Mouse (Mus musculus) spleen, adult 18-20 months (tissue): ENCODE results near the gene Slc24a3.
A peak's percentile ranks its signal among the peaks of the same experiment; 100 is the strongest.

Experiments
- DNase-seq, 2 experiments: peaks; one replicate each; pipeline ENCODE4 v3.0.0; 2022; ENCODE audit warnings: mixed read lengths in 2 of 2

The Slc24a3 gene

DNA sequence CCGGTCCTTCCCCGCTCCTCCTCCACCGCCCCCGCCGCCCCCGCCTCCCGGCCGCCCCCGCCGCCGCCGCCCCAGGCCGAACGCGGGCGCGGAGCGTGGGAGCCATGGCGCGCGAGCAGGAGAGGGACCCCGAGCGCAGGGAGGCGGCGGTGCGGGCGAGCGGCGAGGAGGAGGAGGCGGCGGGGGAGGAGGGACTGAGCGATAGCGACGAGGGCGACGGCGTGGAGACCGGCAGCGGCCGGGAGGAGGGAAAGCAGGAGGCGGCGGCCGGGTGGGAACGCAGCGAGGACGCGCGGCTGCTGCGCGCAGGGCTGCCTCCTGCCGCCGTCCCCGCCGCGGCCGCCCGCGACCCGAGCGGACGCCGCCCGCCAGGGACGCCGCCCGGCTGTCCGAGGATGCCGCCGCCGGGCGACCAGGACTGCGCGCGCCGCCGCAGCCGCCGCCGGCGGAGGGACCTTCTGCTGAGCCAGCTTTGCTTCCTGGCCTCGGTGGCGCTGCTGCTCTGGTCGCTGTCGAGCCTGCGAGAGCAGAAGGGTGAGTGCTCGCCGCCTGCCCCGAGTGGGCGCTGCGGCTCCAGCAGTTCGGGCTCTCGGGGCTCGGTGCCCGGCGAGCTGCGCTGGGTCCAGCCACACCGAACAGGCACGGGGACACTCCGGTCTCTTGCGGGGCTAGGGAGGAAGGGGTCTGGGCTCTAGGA is at the start of gene Slc24a3:
Gene Slc24a3, plus strand, starts transcription at position 91 of the 697 bp plus-strand sequence.
- peak; percentile 26 to 34 for DNase-seq

DNA sequence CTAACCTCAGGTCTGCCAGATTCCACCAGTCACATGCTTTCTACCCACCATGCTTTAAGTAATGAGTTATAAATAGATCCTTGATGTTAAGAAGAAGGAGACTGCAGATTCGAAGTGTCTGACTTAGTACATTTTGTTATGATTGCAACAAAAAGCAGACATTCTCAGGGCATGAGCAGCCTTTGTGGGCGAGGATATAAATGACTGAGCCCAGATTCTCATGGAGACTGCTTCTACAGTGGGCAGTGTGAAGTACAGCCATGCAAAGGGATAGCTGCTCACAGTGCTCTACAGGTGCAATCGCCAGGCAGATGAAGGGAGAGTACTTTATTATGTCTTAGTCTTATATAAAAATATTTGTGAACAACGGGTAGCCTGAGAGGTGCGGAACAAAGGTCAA is 49.8 kb upstream of the Slc24a3 start:
- no peak for DNase-seq

- no peak for DNase-seq
Measured at GRCm38 (mm10) chr2:145127747-145128146, 39.8 kb upstream of the Slc24a3 start.

GRCm38 (mm10) chr2:145136625-145137291 is 30.8 kb upstream of the Slc24a3 start:
- no peak for DNase-seq

DNA sequence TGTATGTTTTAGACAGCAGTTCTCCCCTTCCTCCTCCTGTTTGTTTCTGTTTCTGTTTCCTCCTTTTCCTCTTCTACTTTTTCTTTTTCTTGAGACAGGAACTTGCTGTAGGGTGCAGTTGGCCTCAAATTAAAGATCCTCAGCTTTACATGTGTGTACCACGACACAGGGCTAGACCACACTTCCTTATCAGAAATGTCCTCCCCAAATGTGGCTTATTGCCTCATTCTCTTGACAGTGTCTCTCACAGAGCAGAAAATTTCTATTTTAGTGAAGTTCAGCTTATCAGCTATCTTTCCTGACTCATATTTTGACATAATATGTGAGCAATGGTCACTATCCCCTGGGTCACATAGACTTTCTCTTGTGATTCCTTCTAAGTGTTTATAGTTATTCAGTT is 17.1 kb upstream of the Slc24a3 start:
- no peak for DNase-seq

GRCm38 (mm10) chr2:145150821-145151220 is 16.7 kb upstream of the Slc24a3 start:
- DNase-seq, result no peak

DNA sequence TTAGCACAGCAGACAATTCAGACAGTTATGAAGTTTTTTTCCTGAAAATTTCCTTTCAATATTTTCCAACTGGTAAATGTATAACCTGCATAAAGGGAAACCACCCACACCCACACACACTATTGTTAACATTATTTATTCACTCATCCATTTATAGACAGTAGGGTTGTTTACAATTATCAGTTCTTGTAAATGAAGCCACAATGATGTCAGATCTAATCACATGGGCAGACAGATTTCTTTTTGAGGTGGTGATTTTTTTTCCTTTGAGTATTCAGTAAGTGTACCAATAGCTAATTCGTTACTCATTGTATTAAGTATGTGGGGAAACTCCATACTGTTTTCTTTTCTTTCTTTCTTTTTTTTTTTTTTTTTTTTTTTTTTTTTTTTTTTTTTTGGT is 15.3 kb upstream of the Slc24a3 start:
- no peak for DNase-seq

DNA sequence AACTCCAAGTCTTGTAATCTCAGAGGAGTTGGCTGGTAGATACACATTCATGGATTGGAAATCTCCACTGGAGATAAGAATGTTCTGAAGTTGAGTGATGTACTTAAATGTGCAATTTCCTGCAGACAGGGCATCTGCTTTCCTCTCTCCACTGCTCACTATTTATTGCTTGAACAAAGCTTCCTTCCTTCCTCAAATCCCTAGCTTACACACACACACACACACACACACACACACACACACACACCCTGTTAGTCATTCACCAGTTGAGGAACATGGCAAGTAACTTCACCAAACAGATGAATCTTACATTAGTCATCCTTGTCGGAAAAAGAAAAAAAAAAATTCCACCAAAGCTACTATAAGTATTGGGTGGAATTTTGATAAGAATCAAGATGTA is 8.6 kb upstream of the Slc24a3 start:
- DNase-seq, result no peak

DNA sequence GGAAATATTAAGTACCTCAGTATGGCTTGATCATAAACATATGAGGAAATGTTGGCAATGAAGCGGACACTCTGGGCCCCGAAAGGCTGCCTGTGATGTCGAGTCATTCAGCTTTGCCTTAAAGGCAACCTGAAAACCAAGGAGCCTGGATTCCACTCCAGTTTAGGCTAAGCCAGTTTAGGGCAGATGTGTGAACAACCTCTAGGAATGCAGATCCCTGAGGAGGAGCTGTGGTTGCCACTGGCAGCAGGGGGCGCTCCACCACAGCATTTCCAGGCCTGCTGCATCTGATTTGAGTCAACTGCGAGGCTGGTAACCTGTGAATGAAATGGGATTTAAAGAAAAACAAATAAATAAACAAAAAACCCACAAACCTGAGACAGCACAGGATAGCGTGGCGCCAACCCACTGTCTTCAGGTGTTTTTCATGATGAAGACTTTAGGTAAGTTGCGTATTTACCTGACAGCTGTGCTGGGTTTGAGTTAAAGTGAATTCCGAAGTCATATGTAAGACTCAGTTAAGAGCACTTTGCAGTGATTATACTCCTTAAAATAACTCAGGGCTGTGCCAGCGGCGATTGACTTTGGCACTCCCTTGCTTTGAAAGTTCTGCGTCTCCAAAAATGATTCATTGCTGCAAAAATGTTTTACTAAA is 6.4 kb upstream of the Slc24a3 start:
- DNase-seq, result peak; percentile 27 to 65

DNA sequence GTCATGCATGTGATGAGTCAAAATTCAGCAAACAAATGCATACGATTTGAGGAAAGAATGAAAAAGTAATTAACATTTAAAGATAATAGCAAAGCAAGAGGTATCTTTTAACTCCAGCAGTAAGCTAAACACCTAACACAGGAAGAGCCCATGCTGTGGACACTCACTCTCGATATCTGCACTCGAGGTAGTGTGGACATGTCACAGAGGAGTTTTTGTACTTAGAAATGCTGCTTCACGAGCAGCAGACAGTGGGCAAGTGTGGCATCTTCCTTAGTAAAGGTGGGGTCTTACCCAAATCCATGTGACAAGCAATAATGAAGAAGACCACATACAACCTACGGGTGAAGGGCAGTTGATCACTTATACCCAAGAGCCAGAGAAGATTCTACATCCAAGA is 3.5 kb upstream of the Slc24a3 start:
- no peak for DNase-seq

- DNase-seq, result no peak
Measured at GRCm38 (mm10) chr2:145164562-145164961, 3.0 kb upstream of the Slc24a3 start.

GRCm38 (mm10) chr2:145165076-145165475 is 2.5 kb upstream of the Slc24a3 start:
- no peak for DNase-seq

- DNase-seq, result no peak
Measured at GRCm38 (mm10) chr2:145165854-145166253, 1.7 kb upstream of the Slc24a3 start.

DNA sequence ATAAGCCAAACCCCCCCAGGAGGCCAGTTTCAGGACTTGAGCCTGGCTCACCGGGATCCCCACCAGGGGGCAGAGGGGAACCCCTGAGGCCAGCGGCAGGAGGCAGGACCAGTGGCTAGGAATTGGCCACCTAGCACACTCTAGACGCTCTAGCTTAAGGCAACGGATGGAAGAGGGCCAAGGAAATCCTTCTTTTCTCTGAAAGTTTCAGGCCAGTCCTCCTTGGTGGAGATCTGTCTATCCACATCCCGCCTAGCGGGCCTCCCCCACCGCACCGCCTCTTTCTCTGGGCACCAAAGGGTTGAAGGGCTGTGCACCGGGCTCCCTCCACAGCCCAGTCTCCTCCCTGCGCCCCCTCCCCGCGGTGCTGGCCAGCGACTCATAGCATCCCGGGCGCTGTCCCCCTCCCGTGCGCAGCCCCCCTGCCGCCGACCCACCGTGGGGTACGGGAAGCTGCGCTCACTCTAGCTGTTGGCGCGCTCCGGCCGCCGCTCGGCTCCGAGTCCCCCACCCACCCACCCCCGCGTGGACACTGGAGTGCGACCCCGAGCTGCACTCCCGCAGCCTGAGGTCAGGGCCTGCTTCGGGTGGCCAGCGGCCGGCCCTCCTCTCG is 397 bp upstream of the Slc24a3 start:
- DNase-seq, result peak; percentile 5 to 21

DNA sequence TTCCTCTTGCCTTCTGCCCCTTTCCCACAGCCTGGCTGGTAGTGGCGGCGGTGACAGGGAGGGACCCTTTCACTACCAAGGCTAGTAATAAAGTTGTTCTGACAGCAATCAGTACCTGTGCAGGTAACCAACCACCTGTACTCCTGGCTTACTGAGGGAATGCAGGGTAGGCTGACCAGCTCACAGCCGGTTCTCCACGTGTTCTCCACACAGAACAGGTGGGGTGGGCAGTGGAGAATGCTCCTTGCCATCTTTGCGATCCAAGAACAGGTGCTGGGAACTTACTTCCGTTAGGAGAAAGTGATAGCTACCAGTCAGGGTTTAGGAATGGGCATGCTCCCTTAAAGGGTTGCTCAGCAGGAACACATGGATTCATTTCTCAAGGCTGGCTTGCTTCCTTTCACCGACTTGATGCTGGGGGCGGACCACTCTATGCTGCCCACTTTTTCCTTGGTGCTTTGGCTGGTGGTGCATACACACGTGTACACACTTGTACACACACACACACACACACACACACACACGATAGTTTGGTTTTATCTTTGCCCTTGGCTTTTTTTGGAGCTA is 934 bp downstream of the Slc24a3 start:
- DNase-seq, result no peak

DNA sequence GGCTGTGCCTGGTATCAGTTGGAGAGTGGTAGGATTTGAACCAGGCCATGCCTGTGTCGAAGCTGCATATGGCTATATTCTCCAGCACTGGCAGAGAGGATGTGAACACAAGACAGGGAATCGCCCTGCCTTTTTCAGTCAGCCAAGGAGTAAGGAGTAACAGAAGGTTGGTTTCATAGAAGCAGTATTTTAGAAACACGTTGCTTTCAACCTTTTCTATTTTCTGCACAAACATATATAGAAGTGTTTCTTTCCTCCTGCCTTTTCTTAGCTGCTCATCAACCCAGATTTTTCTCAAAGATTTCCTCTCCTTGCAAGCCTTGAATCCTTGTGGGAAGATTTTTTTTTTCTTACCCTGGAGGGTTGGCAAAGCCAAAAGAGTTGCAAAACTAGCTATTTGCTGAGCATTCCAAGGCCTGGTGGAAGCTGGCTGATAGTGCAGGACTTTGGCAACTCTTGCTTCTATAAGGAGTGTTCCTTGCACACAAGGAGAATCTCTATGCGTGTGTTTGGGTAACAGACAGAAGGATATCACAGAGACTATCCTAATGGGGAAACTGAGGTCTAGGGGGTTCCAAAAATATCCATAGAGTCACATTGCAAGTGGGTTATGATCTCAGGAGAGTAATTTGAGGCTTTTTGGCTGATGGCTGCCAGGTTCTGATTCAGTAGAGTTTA is 5.6 kb downstream of the Slc24a3 start:
- no peak for DNase-seq

- DNase-seq, result no peak
Measured at GRCm38 (mm10) chr2:145175036-145175435, 7.5 kb downstream of the Slc24a3 start.

GRCm38 (mm10) chr2:145182410-145182809 is 14.9 kb downstream of the Slc24a3 start:
- DNase-seq, result no peak

DNA sequence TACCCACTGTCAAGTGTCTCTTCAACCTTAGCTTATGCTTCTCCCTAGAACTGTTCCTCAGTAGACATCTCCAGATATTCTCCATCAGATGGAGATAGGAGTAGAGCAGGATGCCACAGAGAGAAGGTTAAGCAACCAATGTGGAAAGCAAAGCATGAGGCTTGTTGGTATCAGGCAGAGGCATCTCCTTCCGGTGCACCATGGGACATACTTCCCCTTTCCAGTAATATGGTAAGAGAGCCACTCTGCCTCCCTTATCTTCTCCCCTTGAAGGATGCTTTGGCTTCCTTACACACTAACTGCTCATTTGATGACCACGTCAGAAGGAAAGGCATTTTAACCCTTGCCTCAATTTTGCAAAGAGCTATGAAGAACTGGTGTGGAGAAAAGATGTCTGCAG is 21.3 kb downstream of the Slc24a3 start:
- DNase-seq, result no peak

DNA sequence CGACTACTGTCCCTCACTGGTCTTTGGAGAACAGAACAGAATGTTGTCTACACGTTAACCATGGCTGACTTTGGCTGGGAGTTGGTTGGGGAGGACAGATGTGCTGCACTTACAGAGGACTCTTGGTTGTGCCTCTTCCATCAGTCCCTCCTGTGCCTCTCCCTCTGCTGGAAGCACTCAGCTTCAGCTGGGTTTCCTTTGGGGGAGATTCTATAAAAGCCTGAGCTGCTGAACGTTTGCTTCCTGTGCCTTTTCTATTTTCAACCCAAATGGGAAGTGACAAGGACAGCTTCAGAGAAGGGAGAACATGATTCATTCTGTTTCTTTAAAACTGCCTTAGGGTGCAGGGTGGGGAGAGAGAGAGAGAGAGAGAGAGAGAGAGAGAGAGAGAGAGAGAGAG is 28.5 kb downstream of the Slc24a3 start:
- DNase-seq, result no peak

DNA sequence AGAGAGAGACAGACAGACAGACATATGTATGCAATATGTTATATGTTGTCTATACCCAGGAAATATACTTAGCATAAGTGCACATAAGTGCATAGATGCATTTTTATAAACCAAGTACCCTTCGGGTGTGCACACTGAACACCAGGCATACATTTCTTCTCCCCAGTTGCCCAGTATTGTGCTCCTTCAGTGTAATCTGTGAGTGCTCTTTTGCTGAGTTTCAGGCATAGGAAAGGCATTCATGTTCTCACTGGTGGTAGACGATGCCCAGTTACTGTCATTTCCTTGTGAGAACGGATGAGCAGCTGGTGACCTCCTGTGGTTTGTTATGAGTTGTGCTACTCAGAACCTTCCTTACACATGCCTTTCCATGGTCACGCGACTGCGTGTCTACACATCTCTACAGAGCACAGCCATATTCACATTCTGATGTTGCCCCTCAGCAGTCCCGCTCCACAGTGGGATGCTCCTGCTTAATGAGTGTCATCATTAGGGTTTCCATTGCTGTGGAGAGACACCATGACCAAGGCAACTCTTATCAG is 29.0 kb downstream of the Slc24a3 start:
- no peak for DNase-seq

DNA sequence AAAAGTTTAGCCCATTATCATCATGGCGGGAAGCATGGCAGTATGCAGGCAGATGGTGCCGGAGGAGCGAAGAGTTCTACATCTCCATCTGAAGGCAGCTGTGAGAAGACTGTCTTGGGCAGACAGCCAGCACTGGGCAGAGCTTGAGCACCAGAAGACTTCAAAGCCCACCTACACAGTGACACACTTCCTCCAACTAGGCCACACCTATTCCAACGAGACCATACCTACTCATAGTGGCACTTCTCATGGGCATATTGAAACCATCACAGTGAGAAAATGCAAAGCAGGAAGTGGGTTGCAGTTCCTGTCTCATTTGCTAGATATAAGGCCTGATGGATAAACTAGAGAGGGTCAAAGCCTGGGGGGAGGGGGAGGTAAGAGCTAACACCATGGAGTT is 29.5 kb downstream of the Slc24a3 start:
- no peak for DNase-seq
